Mouse (Mus musculus) frontal cortex, adult 2 months (tissue): ENCODE measurements around the gene Il11ra2. TPM values are rescaled to one million over a fixed set of nuclear protein-coding genes. Genes with fewer than 3 reads are reported as not detected.
"Not testable (repeated sequence)": the region's sequence is repeated elsewhere in the genome, so short reads cannot be mapped to it uniquely, and the experiment has no call there.

Source experiments
- DNase-seq, 2 experiments: peaks; one replicate each; pipeline ENCODE4 v3.0.0; 2022; ENCODE audit warnings: low spot score in 1 of 2; ENCODE audit errors: extremely low spot score in 1 of 2
- polyA plus RNA-seq: library from polyadenylated mRNA; depleted of rRNA; stranded (reverse); fragments of >200 nt; gene quantifications from 2 replicates; pipeline ENCODE4 v1.2.3, GENCODE M21; 2012; rRNA removed

Gene Il11ra2
- polyA plus RNA-seq, result 0.08 TPM in 1 of 2 replicates, not detected in the other

GRCm38 (mm10) chr4:42661793-42662192 lies at the start of gene Il11ra2:
Gene Il11ra2, minus strand, starts transcription at chr4:42661893.
- not testable (repeated sequence) for DNase-seq

- DNase-seq, result not testable (repeated sequence)
These were observed 20.5 kb upstream of the Il11ra2 start for GRCm38 (mm10) chr4:42682183-42682524.

GRCm38 (mm10) chr4:42681473-42682182 lies 19.9 kb upstream of the Il11ra2 start:
- DNase-seq, result not testable (repeated sequence)

GRCm38 (mm10) chr4:42680374-42681356 lies 19.0 kb upstream of the Il11ra2 start:
- DNase-seq, result not testable (repeated sequence)

- not testable (repeated sequence) for DNase-seq
These were observed 17.7 kb upstream of the Il11ra2 start for GRCm38 (mm10) chr4:42679365-42679764.

- not testable (repeated sequence) for DNase-seq
These were observed 13.7 kb upstream of the Il11ra2 start for GRCm38 (mm10) chr4:42675415-42675814.

GRCm38 (mm10) chr4:42654951-42655350 lies 6.7 kb downstream of the Il11ra2 start, which contains the start of gene Ccl27b:
Gene Ccl27b, plus strand, starts transcription at chr4:42655251.
- DNase-seq, result not testable (repeated sequence)

- not testable (repeated sequence) for DNase-seq
These were observed 32.3 kb downstream of the Il11ra2 start, which contains the start of gene Gm2564 for GRCm38 (mm10) chr4:42629419-42629818. Gene Gm2564, plus strand, starts transcription at chr4:42629719.

- DNase-seq, result not testable (repeated sequence)
These were observed 49.8 kb downstream of the Il11ra2 start, which contains the start of gene Gm10591 for GRCm38 (mm10) chr4:42611895-42612294. Gene Gm10591, plus strand, starts transcription at chr4:42612195.

Other genes starting within 250 kb of the Il11ra2 start
- not detected in 2 replicates for gene Gm21586, start 222.5 kb downstream of the Il11ra2 start, polyA plus RNA-seq
- gene Gm2163, start 195.1 kb downstream of the Il11ra2 start, polyA plus RNA-seq, result 1.1 and 1.3 TPM in 2 replicates
- gene Fam205a2, start 133.7 kb downstream of the Il11ra2 start, polyA plus RNA-seq, result 0.66 TPM in 1 of 2 replicates, not detected in the other
- gene Gm10591, start 49.7 kb downstream of the Il11ra2 start, polyA plus RNA-seq, result not detected in 2 replicates
- 1.2 and 1.8 TPM in 2 replicates for gene Gm2564, start 32.2 kb downstream of the Il11ra2 start, polyA plus RNA-seq
- gene Ccl27b, start 6.6 kb downstream of the Il11ra2 start, polyA plus RNA-seq, result 5.6 and 6.9 TPM in 2 replicates
- 0.92 and 1.3 TPM in 2 replicates for gene 4930578G10Rik, start 73.7 kb upstream of the Il11ra2 start, polyA plus RNA-seq
- gene Ccl19, start 94.7 kb upstream of the Il11ra2 start, polyA plus RNA-seq, result 1.4 and 2.8 TPM in 2 replicates
- 0.12 and 1.3 TPM in 2 replicates for gene Ccl21a, start 112.1 kb upstream of the Il11ra2 start, polyA plus RNA-seq
- gene Fam205a1, start 192.0 kb upstream of the Il11ra2 start, polyA plus RNA-seq, result 0.11 and 0.18 TPM in 2 replicates
- 0.14 TPM in 1 of 2 replicates, not detected in the other for gene Gm12394, start 194.9 kb upstream of the Il11ra2 start, polyA plus RNA-seq
- gene Fam205c, start 212.3 kb upstream of the Il11ra2 start, polyA plus RNA-seq, result 0.22 TPM in 1 of 2 replicates, not detected in the other